Mouse (Mus musculus): Measurements from ENCODE around the gene Casp8ap2.

Gene Casp8ap2

DNA sequence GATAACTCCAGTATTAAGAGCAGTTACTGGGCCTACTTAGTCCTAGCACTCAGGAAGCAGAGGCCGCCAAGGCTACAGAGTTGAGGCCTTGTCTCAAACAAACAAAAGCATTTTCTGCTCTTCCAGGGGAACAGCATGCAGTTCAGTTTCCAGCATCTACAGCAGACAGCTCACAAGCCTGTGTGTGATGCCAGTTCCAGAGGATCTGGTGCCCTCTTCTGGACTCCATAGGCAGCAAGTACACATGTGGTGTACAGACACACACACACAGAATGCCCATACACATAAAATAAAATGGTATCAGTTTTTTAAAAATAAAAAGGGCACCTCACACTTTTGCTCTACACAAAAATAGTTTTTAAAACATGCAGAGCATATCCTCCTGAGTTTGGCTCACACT lies 53.0 kb downstream of the Casp8ap2 start:
- DNase-seq (ENCODE audit: low spot score): no peak

DNA sequence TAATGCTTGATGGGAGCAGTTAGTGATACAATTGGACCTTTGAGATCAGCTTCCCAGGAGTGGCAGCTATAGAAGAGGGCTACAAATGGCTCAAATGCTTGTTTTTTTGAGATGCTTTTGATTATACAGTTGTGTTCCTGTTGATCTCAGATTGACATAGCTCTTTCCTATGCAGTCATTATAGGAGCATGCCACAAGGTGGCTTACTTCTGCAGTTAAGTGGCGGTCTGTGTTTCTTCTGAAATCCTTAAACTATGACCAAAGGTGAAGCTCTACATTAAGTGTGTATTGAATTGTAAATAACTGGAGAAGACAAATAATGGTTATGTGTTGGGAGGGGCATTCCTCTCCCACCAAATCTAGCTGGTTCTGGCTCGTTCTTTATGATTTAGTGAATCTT lies 54.6 kb downstream of the Casp8ap2 start:
- DNase-seq (ENCODE audit: low spot score): no peak

DNA sequence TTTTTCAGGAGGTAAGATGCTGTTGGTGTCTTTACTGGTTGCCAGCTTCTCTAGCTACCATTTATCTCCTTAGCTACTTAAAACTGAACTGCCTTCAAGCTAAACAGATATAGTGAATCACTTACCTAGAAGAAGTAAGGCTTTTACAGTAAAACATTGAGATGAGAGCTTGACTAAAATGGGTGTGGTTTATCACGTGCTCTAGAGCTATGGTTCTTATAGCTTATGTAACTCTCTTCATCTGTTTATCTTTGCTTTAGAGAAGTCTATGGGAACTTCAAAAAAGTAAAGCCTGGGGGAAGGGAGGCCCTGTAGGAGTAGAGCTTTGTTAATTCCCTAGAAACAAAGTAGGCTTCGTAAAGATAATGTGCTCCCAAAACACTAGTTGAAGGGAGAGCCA lies 58.8 kb downstream of the Casp8ap2 start:
- no peak for DNase-seq (ENCODE audit: low spot score)

DNA sequence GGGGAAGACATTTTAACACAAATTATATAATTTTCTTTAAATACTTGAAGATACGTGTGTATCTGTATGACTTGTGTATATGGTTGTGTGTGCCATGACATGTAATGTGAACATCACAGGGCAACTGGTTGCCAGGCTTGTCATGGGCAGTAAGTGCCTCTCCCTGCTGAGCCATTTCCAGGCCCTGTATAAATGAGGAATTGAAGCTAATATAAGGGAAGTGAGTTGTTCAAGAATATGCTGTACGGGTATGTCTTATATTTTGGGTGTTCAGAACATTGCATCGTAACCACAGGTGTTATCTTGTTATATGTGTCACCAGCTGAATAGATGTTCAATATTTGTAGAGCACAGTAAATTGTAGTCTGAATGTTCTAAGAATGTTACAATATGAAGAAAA lies 62.2 kb downstream of the Casp8ap2 start:
- DNase-seq (ENCODE audit: low spot score): no peak

DNA sequence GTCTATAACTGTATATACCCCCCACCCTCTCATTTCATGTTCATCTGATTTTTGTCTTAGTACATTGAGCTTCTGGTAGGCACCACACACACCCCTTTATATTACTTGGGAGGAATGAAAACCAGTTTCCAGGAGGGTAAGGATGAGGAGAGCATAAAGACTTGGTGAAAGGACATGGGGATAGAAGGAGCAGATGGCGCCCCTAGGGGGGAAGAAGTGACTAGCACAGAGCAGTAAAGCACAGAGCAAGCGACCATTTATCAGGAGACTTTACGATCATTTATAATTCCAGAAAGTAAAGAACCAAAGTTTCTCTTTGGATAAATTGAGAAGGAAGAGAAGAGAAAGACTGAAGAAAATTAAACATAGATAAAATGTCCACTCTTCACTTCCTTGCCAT lies 65.6 kb downstream of the Casp8ap2 start:
- no peak for DNase-seq (ENCODE audit: low spot score)

DNA sequence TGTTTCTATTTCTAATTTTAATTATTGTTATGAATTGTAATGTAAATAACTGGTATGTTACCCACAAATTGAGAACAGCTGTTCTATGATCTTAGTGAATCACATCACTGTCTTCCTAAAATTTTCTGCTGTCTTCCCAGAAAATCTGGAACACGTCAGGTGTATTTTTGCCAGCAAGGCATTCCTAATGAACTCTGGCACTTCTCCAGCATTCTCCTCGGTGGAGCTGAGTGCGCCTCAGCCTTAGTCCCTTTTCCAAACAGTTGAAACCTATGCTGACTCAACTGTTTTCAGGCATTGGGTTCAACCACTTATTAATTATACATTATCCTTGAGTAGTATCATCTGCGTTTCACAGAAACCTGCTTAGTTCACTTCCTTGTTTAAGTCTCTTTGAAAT lies 67.2 kb downstream of the Casp8ap2 start:
- no peak for DNase-seq (ENCODE audit: low spot score)

DNA sequence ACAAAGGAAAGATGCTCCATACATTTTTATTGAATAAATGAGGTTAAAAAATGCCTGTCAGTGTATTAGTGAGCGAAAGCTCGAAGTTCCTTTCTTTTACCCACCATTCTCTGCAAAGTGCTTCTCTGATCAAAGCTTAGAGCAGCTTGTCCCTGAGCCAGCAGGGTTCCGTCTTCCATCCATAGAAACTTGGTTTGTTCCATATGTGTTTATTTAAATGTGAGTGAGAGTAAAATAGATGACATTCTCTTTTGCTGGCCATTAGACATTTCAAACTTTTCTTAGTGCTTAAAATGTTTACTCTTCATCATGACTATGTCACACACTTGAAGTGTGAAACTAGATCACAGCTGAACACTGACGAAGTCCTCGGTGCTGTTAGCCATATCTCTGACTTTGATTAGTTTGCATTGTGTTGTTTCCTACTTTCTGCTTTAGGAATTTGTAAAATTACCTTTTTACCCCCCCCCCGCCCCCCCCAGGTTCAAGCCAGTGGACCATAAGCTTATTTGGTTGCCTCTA lies 67.9 kb downstream of the Casp8ap2 start:
- DNase-seq (ENCODE audit: low spot score): no peak
